ENCODE assay signal across 11 mouse cellular contexts in genomic region chr16:31917776-31918175, GRCm38 (mm10). TPM values are rescaled to one million over a fixed set of nuclear protein-coding genes. Genes with fewer than 3 reads are reported as not detected.
DNase-seq lines count a peak whose midpoint lies in the region; ATAC-seq lines count a peak whose summit lies in the region.
"Had no signal": no experiment of that assay in that cellular context is flagged by ENCODE, and none has a peak within 500 bp of the region (broad histone marks: within the 10 kb centered on the region; RNA-seq: fewer than 3 reads in every experiment).

No protein-coding gene starts in this region.

- no peak overlapping the region for H3K4me3 ChIP-seq in heart, embryonic 13.5 days
- H3K4me3 ChIP-seq in midbrain, embryonic 12.5 days: no peak overlapping the region
- H3K4me3 ChIP-seq in midbrain, embryonic 13.5 days (replicated peaks): no peak overlapping the region
- H3K4me3 ChIP-seq in limb, embryonic 13.5 days: no peak overlapping the region

- no peaks in the 10 kb centered on the region for H3K4me1 ChIP-seq in heart, embryonic 13.5 days
- peaks cover 3% of the 10 kb centered on the region; the same call in 1 of the 2 replicates for H3K4me1 ChIP-seq in midbrain, embryonic 12.5 days
- H3K4me1 ChIP-seq in midbrain, embryonic 13.5 days (replicated peaks): no peaks in the 10 kb centered on the region; the same call in 1 of the 2 replicates
- H3K4me1 ChIP-seq in limb, embryonic 13.5 days: peaks cover 4% of the 10 kb centered on the region

- H3K9ac ChIP-seq in heart, embryonic 13.5 days: peak overlapping the region; percentile 71; the same call in 1 of the 2 replicates
- peak overlapping the region; percentile 32; the same call in 1 of the 2 replicates for H3K9ac ChIP-seq in midbrain, embryonic 12.5 days (replicated peaks)
- H3K9ac ChIP-seq in midbrain, embryonic 13.5 days (replicated peaks): no peak overlapping the region
- H3K9ac ChIP-seq in limb, embryonic 13.5 days: peak overlapping the region; percentile 50; the same call in 1 of the 2 replicates

- H3K27me3 ChIP-seq in heart, embryonic 13.5 days (replicated peaks): peaks cover 8% of the 10 kb centered on the region
- H3K27me3 ChIP-seq in midbrain, embryonic 12.5 days: no peaks in the 10 kb centered on the region; the same call in 1 of the 2 replicates
- no peaks in the 10 kb centered on the region for H3K27me3 ChIP-seq in midbrain, embryonic 13.5 days
- no peaks in the 10 kb centered on the region for H3K27me3 ChIP-seq in limb, embryonic 13.5 days
- H3K27me3 ChIP-seq: CH12.LX had no signal

- H3K27ac ChIP-seq in heart, embryonic 13.5 days (replicated peaks): no peak overlapping the region
- H3K27ac ChIP-seq in midbrain, embryonic 12.5 days (replicated peaks): no peak overlapping the region
- no peak overlapping the region for H3K27ac ChIP-seq in midbrain, embryonic 13.5 days
- H3K27ac ChIP-seq in limb, embryonic 13.5 days: no peak overlapping the region; the same call in 1 of the 2 replicates

- no peaks in the 10 kb centered on the region for H3K36me3 ChIP-seq in heart, embryonic 13.5 days
- H3K36me3 ChIP-seq in midbrain, embryonic 12.5 days: no peaks in the 10 kb centered on the region
- no peaks in the 10 kb centered on the region for H3K36me3 ChIP-seq in midbrain, embryonic 13.5 days
- no peaks in the 10 kb centered on the region for H3K36me3 ChIP-seq in limb, embryonic 13.5 days

- no peaks in the 10 kb centered on the region for H3K9me3 ChIP-seq in heart, embryonic 13.5 days
- no peaks in the 10 kb centered on the region for H3K9me3 ChIP-seq in midbrain, embryonic 12.5 days
- no peaks in the 10 kb centered on the region for H3K9me3 ChIP-seq in midbrain, embryonic 13.5 days
- H3K9me3 ChIP-seq in limb, embryonic 13.5 days: no peaks in the 10 kb centered on the region

- DNase-seq in heart, postnatal 4 days: no peak
- peak; percentile 87 for DNase-seq in yolk sac, embryonic 10.5 days (ENCODE audit: low spot score)
- DNase-seq in cerebellum, adult 8-10 months: no peak
- no peak for DNase-seq in layer of hippocampus, postnatal 36 days

- 51% methylated on average over 11 of the region's 11 CpGs for WGBS in heart, embryonic 13.5 days
- WGBS in midbrain, embryonic 12.5 days: 81% methylated on average over 11 of the region's 11 CpGs
- 85% methylated on average over 11 of the region's 11 CpGs for WGBS in midbrain, embryonic 13.5 days
- 77% methylated on average over 11 of the region's 11 CpGs for WGBS in limb, embryonic 13.5 days

- H3K4me2 ChIP-seq in heart, embryonic 13.5 days: peak overlapping the region; percentile 66; the same call in 1 of the 2 replicates
- H3K4me2 ChIP-seq in midbrain, embryonic 12.5 days (replicated peaks): no peak overlapping the region
- no peak overlapping the region for H3K4me2 ChIP-seq in midbrain, embryonic 13.5 days (replicated peaks)
- H3K4me2 ChIP-seq in limb, embryonic 13.5 days (replicated peaks): peak overlapping the region; percentile 52

- no peak for ATAC-seq in heart, embryonic 13.5 days (ENCODE audit: extremely low read depth, insufficient number of reproducible peaks, low FRiP score, low TSS enrichment)
- ATAC-seq in midbrain, embryonic 12.5 days (ENCODE audit: low FRiP score, low read depth): no peak
- no peak for ATAC-seq in midbrain, embryonic 13.5 days
- no peak for ATAC-seq in limb, embryonic 13.5 days (ENCODE audit: low FRiP score, low read depth)

RNA-seq across cellular contexts. Expression of gene Pigz, which starts 15.9 kb away (rescaled TPM):
- 0.60 and 0.73 TPM in 2 replicates for polyA plus RNA-seq in heart, embryonic 13.5 days (2015; fragmentation: Nextera tagmentation; extraction: Ambion mirVana)
- 1 to 10 TPM; 1.0 to 1.2 TPM for total RNA-seq in heart, postnatal 4 days (2021)
- 1.4 and 2.5 TPM in 2 replicates for polyA plus RNA-seq in midbrain, embryonic 12.5 days (2016; fragmentation: Nextera tagmentation; extraction: Ambion mirVana)
- 2.5 and 3.3 TPM in 2 replicates for polyA plus RNA-seq in midbrain, embryonic 13.5 days (2015; fragmentation: Nextera tagmentation; extraction: Ambion mirVana)
- polyA plus RNA-seq in limb, embryonic 13.5 days (2015; fragmentation: Nextera tagmentation; extraction: Ambion mirVana): 0.50 and 0.79 TPM in 2 replicates
- total RNA-seq in layer of hippocampus, postnatal 36 days (2021): 10 to 100 TPM; 15.5 to 19.6 TPM
- total RNA-seq: monocyte, adult 5-6 weeks had no signal

RNA-seq across cellular contexts. Expression of gene 0610012G03Rik, which starts 30.5 kb away (rescaled TPM):
- polyA plus RNA-seq in heart, embryonic 13.5 days (2015; fragmentation: Nextera tagmentation; extraction: Ambion mirVana): 101 and 107 TPM in 2 replicates
- 10 to 100 TPM; 60.4 to 66.7 TPM for total RNA-seq in heart, postnatal 4 days (2021)
- polyA plus RNA-seq in midbrain, embryonic 12.5 days (2016; fragmentation: Nextera tagmentation; extraction: Ambion mirVana): 81.7 and 83.7 TPM in 2 replicates
- 100 and 104 TPM in 2 replicates for polyA plus RNA-seq in midbrain, embryonic 13.5 days (2015; fragmentation: Nextera tagmentation; extraction: Ambion mirVana)
- 84.2 and 86.6 TPM in 2 replicates for polyA plus RNA-seq in limb, embryonic 13.5 days (2015; fragmentation: Nextera tagmentation; extraction: Ambion mirVana)
- total RNA-seq in layer of hippocampus, postnatal 36 days (2021): 10 to 100 TPM; 42.3 to 46.3 TPM

RNA-seq across cellular contexts. Expression of gene Ncbp2, which starts 30.5 kb away (rescaled TPM):
- polyA plus RNA-seq in heart, embryonic 13.5 days (2015; fragmentation: Nextera tagmentation; extraction: Ambion mirVana): 66.7 and 74.1 TPM in 2 replicates
- total RNA-seq in heart, postnatal 4 days (2021): 10 to 100 TPM; 25.5 to 29.0 TPM
- 131 and 135 TPM in 2 replicates for polyA plus RNA-seq in midbrain, embryonic 12.5 days (2016; fragmentation: Nextera tagmentation; extraction: Ambion mirVana)
- 118 and 122 TPM in 2 replicates for polyA plus RNA-seq in midbrain, embryonic 13.5 days (2015; fragmentation: Nextera tagmentation; extraction: Ambion mirVana)
- polyA plus RNA-seq in limb, embryonic 13.5 days (2015; fragmentation: Nextera tagmentation; extraction: Ambion mirVana): 146 TPM in 2 replicates
- 10 to 100 TPM; 51.5 to 53.2 TPM for total RNA-seq in layer of hippocampus, postnatal 36 days (2021)

RNA-seq across cellular contexts. Expression of gene Meltf, which starts 39.2 kb away (rescaled TPM):
- 0.04 and 0.05 TPM in 2 replicates for polyA plus RNA-seq in heart, embryonic 13.5 days (2015; fragmentation: Nextera tagmentation; extraction: Ambion mirVana)
- under 1 TPM in 1 of 2 experiments, not detected in 1; 0.07 TPM for total RNA-seq in heart, postnatal 4 days (2021)
- polyA plus RNA-seq in midbrain, embryonic 12.5 days (2016; fragmentation: Nextera tagmentation; extraction: Ambion mirVana): 0.10 and 0.22 TPM in 2 replicates
- polyA plus RNA-seq in midbrain, embryonic 13.5 days (2015; fragmentation: Nextera tagmentation; extraction: Ambion mirVana): 0.16 and 0.17 TPM in 2 replicates
- polyA plus RNA-seq in limb, embryonic 13.5 days (2015; fragmentation: Nextera tagmentation; extraction: Ambion mirVana): 2.1 and 2.5 TPM in 2 replicates
- under 1 TPM; 0.12 to 0.15 TPM for total RNA-seq in layer of hippocampus, postnatal 36 days (2021)
- total RNA-seq: heart, postnatal 36 days; monocyte, adult 5-6 weeks had no signal

Comparison
In these comparisons a context has a peak if more than half of its experiments do, and no peak if none do; other contexts are left out.
1. H3K4me2 ChIP-seq: peak in heart, embryonic 13.5 days (single experiment) and limb, embryonic 13.5 days (single experiment); none in midbrain, embryonic 12.5 days (single experiment) and midbrain, embryonic 13.5 days (single experiment).